Mouse (Mus musculus) layer of hippocampus, postnatal 36 days (tissue): ENCODE data around the gene Ttc22. TPM values are rescaled to one million over a fixed set of nuclear protein-coding genes. Genes with fewer than 3 reads are reported as not detected.

Experiments
- DNase-seq, 2 experiments: peaks; one replicate each; pipeline ENCODE4 v3.0.0; 2022
- total RNA-seq, 2 experiments: library from RNA; stranded (reverse); gene quantifications; 2 replicates each; pipeline ENCODE4 v1.2.3; 2021

Gene Ttc22
- total RNA-seq, 2 experiments from 2014 or later = 0.51 to 0.60 TPM

- DNase-seq = peak in 1 of 2 experiments; percentile 44
Measured at GRCm38 (mm10) chr4:106617056-106617455, 5.2 kb upstream of the Ttc22 start, which contains the start of gene Lexm. TSS of gene Lexm (minus strand) at chr4:106617241.

- no peak for DNase-seq
Measured at GRCm38 (mm10) chr4:106618898-106619297, 3.3 kb upstream of the Ttc22 start.

DNA sequence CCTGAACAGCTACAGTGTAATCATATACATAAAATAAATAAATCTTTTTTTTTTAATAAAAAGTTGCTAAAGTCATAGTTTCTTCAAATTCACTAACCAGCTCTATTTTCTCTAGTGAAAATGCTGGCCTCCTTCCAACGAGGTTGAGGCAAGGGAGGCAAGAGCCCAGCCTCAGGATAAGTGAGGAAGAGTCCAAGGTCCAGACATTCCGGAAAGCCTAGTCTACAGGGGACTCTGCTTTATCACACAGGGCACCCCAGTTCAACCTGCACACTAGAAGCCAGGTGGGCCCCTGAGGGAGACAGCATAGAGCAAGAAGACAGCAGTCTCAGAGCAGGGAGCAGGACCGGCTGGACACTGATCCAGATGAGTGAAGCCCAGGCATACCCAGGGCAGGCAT, 804 bp upstream of the Ttc22 start:
- no peak for DNase-seq

DNA sequence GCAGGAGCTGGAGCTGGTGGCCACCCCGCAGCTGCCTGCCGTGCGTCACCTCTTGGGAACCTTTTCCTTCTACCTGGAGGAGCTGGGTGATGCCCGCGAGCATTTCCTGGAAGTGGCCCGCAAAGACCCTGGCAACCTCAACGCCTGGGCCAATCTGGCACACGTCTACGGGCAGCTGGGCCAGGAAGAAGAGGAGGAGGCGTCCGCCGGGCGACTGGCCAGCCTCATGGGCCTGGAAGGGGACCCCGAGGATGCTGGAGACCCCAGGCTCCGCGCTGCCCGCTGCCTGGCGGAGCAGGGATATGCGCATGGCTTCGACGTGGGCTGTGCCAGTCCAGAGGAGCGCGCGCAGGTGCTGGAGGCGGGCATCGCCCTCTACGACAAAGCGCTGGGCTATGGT, 480 bp downstream of the Ttc22 start:
- DNase-seq = no peak

GRCm38 (mm10) chr4:106624271-106624670, 2.0 kb downstream of the Ttc22 start:
- DNase-seq = no peak

- DNase-seq = no peak
Measured at GRCm38 (mm10) chr4:106627809-106628208, 5.6 kb downstream of the Ttc22 start.

- DNase-seq = no peak
Measured at GRCm38 (mm10) chr4:106628650-106629360, 6.6 kb downstream of the Ttc22 start.

GRCm38 (mm10) chr4:106629374-106629773, 7.1 kb downstream of the Ttc22 start:
- DNase-seq = no peak

- peak; percentile 87 to 88 for DNase-seq
Measured at GRCm38 (mm10) chr4:106630333-106631220, 8.3 kb downstream of the Ttc22 start.

GRCm38 (mm10) chr4:106632313-106632712, 10.1 kb downstream of the Ttc22 start:
- DNase-seq = no peak

- DNase-seq = no peak
Measured at GRCm38 (mm10) chr4:106633281-106634085, 11.3 kb downstream of the Ttc22 start.

GRCm38 (mm10) chr4:106634086-106634479, 11.9 kb downstream of the Ttc22 start:
- DNase-seq = no peak

- DNase-seq = no peak
Measured at GRCm38 (mm10) chr4:106643483-106644217, 21.4 kb downstream of the Ttc22 start.

DNA sequence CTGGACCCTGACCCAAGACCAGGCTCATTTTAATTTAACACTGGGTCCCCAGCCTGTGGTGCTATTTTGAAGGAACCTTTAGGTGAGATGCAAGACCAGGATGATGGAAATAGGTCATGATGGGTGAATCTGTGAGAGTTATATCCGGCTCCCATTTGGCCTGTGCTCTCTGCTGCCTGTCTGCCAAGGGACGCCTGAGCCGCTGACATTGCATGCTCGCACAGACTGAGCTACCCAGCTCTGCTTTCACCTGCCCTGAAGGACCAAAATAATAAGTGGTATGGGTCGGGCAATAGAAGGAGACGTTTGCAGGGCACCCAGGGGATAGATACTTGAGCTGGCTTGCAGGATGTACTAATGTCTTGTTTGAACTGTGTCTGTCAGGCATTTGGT, 22.0 kb downstream of the Ttc22 start:
- no peak for DNase-seq

GRCm38 (mm10) chr4:106645797-106646196, 23.6 kb downstream of the Ttc22 start:
- no peak for DNase-seq

- no peak for DNase-seq
Measured at GRCm38 (mm10) chr4:106647137-106647536, 24.9 kb downstream of the Ttc22 start.

- peak; percentile 96 to 97 for DNase-seq
Measured at GRCm38 (mm10) chr4:106650833-106651527, 28.7 kb downstream of the Ttc22 start, which contains the start of gene Pars2. TSS of gene Pars2 (plus strand) at chr4:106651069.

GRCm38 (mm10) chr4:106652546-106652945, 30.3 kb downstream of the Ttc22 start:
- no peak for DNase-seq

GRCm38 (mm10) chr4:106653051-106653450, 30.8 kb downstream of the Ttc22 start:
- no peak for DNase-seq

GRCm38 (mm10) chr4:106655681-106656080, 33.4 kb downstream of the Ttc22 start:
- DNase-seq = no peak

DNA sequence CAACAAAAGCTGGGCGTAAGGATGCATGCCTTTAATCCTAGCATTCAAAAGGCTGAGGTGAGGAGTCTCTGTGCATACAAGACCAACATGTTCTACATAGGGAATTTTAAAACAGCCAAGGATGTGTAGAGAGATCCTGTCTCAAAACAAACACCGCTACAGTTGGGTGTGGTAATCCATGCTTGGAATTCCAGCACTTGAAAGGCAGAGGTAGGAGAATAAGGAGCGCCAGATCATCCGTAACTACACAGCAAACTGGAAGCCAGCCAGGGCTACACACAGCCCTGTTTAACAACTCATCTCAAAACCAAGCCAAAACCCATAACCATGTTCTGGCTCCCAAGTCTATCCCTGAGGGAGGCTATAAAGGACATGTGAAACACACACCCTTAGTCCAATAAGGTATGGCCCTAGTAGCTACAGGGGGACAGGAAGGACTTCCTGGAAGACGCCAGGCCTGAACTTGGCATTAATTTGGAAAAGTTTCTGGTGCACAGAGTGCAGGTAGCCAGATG, 41.8 kb downstream of the Ttc22 start:
- no peak for DNase-seq
